Mouse (Mus musculus) heart, adult 8-10 months (tissue): ENCODE data around the gene Efna4. TPM values are rescaled to one million over a fixed set of nuclear protein-coding genes. Genes with fewer than 3 reads are reported as not detected.

ENCODE experiments used
- DNase-seq: peaks from one replicate; pipeline ENCODE4 v3.0.0; 2022; ENCODE audit warnings: low spot score
- total RNA-seq, 4 experiments: library from RNA; stranded (reverse); gene quantifications; 2 replicates each; pipeline ENCODE4 v1.2.4; 2022

Efna4 gene
- total RNA-seq, 4 experiments from 2014 or later, result 0.19 to 0.34 (median 0.27) TPM; not detected in 1

GRCm38 (mm10) chr3:89308089-89308488 lies 29.7 kb downstream of the Efna4 start:
- DNase-seq, result peak; percentile 73

GRCm38 (mm10) chr3:89305551-89306325 lies 32.1 kb downstream of the Efna4 start:
- no peak for DNase-seq

DNA sequence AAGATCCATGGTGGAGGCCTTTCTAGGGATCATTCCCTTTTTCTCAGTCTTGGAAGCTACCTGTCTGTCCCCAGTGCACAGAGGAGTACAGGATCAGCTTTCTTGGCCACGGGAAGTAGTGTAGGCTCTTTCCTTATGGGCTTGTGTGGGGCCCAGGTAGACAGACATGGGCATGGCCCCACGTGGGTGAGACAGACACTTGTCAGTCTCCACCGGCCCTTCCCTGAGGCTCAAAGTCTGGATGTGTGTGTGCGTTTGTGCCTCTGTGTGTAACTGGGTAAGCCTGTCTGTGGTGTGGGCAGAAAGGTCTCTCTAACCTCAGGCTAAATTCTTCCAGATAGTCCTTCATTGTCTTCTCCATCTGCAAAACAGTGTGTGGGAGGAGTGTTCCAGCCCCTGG lies 32.7 kb downstream of the Efna4 start:
- DNase-seq, result no peak

GRCm38 (mm10) chr3:89304440-89304839 lies 33.4 kb downstream of the Efna4 start:
- no peak for DNase-seq

DNA sequence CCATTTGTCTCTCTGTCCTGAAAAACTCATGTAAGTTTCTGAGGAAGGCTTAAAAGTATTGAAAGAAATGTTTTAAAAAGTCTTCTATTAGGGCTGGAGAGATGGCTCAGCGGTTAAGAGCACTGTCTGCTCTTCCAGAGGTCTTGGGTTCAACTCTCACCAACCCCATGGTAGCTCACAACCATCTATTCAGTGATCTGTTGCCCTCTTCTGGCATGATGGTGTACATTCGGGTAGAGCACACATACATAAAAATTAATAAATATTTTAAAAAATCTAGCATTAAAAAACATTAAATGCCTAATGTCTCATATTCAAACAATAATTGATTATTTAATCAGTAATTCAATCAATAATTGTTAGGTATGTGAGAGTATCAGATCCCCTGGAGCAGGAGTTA lies 37.3 kb downstream of the Efna4 start:
- no peak for DNase-seq

DNA sequence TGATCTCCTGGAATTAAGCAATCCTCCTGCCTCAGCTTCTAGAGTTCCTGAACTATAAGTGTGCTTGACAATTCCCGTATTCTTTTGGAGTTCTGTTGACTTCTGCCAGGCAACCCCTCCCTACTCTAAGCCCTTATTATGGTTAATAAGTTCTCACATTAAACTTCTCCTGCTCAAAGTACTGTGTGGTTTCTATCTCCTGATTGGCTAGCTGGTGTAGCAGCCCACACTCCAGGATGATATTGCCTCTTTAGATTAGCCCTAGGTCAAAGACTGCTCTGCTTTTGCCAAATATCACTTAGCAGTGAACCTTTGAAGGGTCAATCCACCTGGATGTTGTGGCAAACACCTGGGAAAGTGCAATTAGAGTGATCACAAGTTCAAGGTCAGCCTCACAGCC lies 37.8 kb downstream of the Efna4 start:
- DNase-seq, result no peak

GRCm38 (mm10) chr3:89299499-89299898 lies 38.3 kb downstream of the Efna4 start:
- DNase-seq, result no peak

- DNase-seq, result no peak
Observed at GRCm38 (mm10) chr3:89298908-89299307, 38.9 kb downstream of the Efna4 start.

GRCm38 (mm10) chr3:89296761-89297396 lies 40.9 kb downstream of the Efna4 start:
- no peak for DNase-seq

- no peak for DNase-seq
Observed at GRCm38 (mm10) chr3:89295685-89296230, 42.1 kb downstream of the Efna4 start.

GRCm38 (mm10) chr3:89294195-89294594 lies 43.6 kb downstream of the Efna4 start:
- no peak for DNase-seq

GRCm38 (mm10) chr3:89293247-89293918 lies 44.4 kb downstream of the Efna4 start:
- DNase-seq, result no peak

- DNase-seq, result no peak
Observed at GRCm38 (mm10) chr3:89292303-89292702, 45.5 kb downstream of the Efna4 start.

DNA sequence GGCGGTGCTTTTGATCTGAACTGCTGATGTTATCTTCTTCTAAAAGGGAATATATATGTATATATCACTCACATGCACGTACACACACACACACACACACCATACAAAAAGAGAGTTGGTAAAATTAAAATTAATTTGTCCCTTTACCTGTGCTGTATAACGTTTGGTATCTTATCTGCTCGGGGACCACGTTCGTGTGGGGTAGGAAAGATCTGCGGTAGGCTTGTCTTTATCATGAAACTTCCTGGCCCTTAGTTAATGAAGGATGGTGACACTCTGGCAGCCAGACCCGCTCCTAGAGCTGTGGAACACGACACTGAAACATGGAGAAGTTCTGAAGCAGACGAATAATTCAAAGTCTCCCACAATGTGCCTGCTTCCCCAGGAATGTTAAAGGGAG lies 46.0 kb downstream of the Efna4 start:
- DNase-seq, result no peak

DNA sequence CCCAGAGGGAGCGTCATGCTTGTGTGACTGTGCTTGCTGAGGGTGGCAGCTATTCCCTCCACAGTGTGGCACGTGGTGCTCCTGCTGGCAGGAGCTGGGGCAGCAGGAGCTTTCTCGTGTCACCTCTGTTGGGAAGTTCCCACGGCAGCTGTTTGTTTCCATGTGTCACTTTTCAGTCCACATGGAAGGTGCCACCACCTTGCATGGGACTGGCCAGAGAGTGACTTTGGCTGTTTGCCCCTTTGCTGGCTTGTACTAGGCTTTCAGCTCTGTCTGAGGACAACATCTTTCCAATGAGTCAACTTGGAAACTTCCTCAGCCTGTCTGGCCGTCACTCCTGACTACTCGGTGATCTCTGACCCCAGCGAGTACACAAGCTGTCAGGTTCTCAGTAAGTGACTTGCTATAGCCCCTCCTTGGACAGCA lies 49.3 kb downstream of the Efna4 start:
- no peak for DNase-seq

DNA sequence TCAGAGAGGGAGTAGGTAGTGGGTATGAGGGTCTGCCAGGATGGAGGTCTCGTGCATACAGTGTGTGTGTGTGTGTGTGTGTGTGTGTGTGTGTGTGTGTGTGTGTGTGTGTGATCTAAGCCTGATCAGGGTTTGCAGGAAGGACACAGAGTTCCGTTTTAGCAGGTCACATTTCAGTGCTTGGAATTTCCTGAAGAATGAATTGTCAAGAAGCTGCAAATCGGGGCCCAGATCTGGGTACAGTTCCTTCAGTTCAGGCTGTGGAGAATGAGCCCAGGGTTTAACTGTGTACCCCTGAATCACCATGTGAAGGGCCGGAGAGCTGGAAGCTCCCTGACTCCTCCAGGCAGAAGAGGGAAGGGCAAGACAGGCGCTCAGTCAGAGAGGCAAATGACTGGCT lies 50.5 kb downstream of the Efna4 start:
- no peak for DNase-seq

DNA sequence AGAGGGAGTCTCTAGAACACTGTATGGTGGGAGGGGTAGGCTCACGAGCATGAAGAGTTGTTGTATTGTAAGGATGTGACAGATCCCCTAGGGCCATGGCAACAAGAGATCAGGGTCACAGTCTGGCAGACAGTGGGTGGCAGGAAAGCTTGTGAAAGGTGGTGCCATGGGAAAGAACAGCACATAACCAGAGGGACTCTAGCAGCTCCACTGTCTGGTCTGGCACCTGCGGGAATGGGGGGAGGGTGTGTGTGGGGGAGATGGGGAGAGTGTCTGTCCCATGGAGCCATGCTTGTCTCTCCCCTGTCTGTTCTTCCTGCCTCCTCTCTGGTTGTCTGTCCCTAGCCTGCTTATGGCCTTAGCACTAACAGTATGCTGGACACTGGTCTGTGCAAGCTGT lies 52.3 kb downstream of the Efna4 start:
- no peak for DNase-seq

GRCm38 (mm10) chr3:89284261-89284660 lies 53.6 kb downstream of the Efna4 start:
- no peak for DNase-seq
